Mouse (Mus musculus) embryo, embryonic 10.5 days (tissue): ENCODE data around the gene Pde4b.

ENCODE experiments used
- DNase-seq: peaks from one replicate; pipeline ENCODE4 v3.0.0-alpha.2; 2015; ENCODE audit warnings: low spot score

The Pde4b gene

DNA sequence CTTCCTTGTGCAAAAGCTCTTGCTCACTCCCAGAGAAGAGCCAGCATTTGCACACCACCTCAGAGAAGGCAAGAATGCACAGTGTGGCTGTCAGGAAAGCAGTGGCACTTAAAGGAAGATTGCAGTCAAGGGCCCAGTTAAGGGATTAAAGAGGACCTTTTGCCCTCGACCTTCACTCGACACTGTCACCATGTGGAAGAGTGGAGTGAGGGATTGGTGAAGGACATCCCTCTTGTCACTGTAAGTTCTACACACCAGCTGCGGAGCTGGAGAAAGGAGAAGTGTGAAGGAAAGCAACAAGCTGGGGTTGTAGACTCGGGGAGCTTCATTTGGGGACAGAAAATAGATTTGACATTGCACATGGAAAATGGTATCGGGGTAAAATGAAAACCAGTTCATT, 89.9 kb downstream of the Pde4b start:
- no peak for DNase-seq

DNA sequence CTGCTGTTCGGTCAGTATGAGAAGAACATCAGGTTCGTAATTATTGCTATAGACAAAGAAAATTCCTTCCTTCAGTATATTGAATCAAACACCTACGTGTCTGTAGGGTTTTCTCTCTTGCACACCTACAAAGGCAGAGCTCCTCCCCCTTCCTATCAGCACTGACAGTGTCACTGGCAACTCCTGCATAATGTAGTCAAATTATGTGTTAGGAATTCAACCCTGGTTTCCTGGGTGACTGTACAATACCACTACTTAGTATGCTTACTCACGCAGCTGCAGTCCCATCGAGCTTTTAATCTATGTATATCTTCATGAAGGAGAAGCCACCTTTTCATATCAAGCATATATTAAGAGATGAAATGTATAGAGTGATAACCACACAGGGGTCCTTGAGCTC, 99.5 kb downstream of the Pde4b start:
- DNase-seq, result no peak

DNA sequence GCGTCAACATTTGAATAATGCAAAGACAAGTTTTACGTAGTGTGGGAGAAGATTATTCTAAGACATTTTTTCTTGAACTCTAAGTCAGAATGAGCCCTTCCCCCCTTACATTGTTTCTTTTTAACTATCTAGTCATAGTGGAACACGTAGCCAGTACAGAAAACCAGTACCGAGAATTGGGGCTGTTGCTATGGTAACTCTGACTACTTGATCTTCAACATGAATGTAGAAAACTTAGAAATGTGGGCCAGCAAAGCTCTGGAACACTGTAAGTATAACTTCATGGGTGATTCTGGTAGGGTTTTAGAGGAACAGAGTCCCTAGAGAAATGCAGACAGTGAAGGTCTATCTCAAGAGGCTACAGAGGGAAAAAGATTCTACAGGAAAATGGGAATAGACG, 110.4 kb downstream of the Pde4b start:
- no peak for DNase-seq

DNA sequence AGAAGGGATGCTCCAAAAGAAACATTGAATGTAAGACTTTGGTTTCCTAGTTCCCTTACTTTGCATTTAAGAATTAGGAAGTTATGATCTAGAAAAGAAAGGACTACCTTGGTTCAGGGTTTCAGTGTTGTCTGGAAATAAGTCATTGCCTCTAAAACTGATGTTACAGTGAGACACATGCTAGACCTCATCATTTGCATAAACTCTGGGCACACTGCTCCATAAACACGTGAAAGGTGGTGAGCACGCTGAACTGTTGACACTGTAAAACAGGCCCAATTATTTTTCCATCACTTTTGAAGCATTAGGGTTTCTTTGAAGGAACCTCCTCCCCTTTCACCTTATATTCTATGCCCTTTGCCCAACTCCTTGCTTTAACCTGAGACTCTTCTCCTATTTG, 122.4 kb downstream of the Pde4b start:
- no peak for DNase-seq

DNA sequence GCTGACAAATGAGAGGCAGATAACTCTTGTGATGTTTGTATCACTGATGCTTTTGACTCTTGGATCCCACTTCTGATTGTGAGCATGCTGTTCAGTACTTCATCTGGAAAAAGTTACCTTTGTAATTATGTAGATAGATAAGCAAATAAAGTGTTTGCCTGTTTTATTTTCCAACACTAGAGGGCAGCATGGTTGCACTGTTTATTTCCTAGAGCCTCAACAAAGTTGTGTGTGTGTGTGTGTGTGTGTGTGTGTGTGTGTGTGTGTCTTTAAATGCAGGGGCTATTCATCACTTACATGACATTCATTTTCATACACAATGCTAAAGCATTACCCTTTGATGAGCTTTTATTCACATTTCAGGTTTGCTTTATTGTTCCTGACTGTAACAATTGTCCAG, 139.4 kb downstream of the Pde4b start:
- peak; percentile 77 for DNase-seq

DNA sequence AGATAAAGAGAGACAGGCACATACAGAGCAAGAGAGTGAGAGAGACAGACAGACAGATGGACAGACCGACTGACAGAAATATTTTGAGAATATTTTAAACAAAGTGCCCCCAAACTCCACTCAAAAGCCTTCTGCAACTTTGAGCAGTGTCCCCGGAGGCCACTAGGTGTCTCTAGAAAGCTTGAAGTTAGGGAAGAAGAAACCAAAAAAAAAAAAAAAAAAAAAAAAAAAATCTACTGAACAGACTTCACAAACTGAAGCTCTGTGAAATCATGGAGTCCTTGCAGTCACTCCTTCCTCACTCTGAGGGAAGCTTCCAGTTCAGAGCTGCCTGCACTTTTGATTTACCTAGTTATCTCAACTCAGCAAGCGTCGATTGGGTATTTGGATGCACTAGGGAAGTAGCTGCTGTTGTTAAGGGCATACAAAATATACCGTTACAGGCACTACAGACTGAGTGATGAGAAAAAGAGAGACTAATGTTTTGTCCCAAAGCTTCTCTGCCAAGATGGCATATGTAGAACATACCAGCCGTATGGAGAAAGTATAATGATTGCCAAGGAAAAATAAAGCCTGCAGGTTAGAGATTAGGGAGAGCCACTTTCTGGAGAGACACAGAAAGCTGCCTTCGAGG, 141.7 kb downstream of the Pde4b start:
- peak; percentile 77 for DNase-seq

DNA sequence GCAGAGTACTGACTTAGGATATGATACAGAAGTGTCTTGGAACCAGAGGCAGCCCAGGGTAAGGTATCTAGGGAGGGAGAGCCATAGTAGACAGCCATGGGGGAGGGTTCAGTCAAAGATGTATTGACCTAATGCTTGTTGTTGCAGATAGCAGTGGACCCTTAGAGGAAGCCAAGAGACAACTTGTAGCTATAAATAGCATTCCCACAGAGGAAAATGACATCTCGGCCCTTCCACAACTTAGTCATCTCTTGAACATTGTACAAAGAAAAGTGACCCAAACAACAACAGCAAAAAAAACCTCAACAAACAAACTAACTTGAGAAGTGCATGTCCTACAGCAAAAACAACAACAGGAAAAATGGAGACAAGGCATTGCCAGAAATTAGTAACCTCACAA, 143.6 kb downstream of the Pde4b start:
- no peak for DNase-seq

DNA sequence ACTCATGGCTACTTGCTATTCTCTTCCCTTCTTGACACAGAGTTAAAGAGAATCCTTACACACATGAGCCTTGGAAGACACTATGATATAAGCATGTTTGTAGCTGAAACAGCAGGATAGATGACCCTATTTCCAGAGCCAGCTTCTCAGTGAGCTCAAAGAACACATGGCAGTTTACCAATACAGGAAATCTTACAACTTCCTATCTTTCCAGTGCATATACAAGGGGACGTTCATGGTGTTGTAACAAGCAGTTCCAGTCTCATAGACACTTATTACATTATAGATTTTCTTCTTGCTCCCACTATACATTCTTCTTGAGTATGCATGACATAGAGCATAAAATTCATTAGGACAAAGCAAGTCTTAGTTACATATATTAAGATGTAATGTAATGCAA, 146.3 kb downstream of the Pde4b start:
- DNase-seq, result no peak

DNA sequence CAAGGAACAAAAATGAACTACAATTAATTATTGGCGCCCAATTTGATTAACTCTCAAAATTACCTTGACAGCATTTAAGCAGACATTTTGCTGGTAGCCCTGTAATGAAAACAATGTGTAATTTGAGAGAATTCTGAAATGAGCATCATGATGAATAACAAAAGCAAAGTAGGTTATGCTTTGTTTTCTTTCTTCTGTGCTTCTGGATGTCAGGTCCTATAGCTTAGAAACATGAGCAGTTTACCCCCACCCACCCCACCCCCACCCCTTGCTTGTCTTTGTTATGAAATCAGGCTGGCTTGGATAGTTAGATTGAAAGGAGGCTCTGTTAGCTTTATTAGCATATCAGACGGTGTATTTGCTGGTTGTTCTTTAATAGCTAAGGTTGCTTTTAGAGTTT, 147.8 kb downstream of the Pde4b start:
- no peak for DNase-seq

DNA sequence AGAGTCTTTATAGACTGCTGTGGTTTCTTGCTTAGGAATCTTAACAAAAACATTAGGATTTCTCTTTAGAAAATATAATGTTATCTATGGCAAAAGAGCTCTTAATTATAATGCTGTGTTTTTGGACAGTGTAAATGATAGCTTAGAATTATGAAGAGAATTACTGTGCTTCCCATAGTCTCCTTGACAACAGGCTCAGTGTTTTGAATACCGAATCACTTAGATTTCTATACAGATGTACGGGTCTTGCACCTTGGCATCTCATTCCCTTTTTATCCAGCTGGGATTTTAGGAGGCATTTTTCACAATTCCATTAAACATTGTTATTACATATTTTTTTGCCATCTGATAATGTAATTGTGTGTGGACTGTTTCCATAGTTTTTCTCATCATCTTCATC, 151.8 kb downstream of the Pde4b start:
- DNase-seq, result no peak

DNA sequence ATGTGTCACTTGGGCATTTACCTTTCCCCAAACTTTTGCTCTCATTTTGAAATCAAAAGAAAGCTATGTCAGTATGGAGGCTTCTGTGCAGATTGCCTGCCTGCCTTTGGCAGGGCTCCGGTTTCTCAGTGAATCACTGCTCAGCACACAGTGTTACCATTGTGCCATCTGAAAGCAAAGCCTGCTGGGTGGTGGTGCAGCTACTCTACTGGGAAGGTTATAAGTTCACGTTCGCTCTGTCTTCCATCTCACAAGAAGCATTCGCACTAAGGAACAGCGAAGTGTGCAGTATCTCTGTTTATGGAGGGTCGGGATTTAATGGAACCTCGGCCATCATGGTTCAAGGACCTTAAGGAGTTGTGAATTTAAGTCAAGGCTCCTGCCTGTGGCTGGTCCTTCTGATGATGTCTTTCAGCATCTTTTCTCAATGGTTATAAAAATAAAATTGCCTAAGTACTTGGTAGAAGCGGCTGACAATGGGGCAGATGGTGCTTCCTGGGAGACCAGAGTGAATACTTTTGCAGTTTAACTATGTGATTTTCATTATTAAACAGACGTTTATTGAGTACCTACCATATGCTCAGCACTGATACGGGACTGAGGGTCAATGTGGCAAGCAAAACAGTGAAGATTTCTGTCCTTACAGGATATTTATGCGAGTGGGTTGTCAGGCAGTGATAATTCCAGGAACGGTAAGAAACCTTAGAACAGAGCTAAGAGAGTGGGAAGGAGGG, 152.5 kb downstream of the Pde4b start:
- peak; percentile 35 for DNase-seq

DNA sequence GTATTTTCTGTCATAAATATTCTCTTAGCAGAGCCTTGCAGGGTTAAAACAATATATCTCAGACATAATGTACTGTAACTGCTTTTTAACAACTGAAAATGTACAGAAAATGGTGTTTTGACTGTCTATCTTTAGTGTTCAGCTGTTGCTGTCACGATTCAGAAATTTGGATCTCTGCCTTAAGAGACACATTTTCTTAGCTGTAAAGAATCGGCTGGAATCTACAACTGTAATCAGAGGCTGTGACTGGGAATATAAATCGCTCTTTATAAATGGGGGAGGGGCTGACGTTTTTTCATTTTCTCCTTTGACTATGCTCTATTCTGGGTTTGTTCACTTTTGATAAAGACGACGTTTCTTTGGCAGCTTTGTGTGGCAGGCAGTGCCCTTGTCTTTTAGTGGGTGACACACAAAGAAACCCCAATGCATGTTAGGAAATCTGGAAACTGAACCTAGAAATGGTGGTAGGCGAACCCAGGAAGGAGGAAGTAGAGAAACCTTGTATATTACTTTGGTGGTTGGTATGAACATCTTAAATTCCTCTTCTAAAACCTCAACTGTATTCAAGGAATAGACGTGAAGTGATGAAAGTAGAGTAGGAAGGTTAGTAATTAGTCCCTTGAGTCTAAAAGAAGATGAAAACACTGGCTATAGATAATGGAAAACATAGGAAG, 153.5 kb downstream of the Pde4b start:
- DNase-seq, result no peak

DNA sequence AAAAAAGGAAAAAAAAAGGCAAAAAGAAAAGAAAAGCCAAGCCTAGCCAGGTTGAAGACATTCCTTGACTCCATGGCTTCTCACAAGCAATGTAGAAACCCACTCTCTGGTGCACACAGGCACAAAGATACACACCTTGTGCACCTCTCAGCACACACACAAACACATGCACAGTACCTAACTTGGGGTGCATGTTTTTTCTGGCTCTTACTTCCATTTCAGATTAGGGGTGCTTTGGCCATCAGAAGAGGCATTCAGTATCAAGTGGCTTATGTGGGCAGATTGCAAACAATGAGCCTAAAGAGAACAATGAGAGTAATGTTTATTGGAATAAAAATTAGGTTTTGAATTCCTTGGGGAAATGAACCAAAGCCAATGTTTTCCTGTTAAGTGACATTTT, 166.7 kb downstream of the Pde4b start:
- peak; percentile 14 for DNase-seq

DNA sequence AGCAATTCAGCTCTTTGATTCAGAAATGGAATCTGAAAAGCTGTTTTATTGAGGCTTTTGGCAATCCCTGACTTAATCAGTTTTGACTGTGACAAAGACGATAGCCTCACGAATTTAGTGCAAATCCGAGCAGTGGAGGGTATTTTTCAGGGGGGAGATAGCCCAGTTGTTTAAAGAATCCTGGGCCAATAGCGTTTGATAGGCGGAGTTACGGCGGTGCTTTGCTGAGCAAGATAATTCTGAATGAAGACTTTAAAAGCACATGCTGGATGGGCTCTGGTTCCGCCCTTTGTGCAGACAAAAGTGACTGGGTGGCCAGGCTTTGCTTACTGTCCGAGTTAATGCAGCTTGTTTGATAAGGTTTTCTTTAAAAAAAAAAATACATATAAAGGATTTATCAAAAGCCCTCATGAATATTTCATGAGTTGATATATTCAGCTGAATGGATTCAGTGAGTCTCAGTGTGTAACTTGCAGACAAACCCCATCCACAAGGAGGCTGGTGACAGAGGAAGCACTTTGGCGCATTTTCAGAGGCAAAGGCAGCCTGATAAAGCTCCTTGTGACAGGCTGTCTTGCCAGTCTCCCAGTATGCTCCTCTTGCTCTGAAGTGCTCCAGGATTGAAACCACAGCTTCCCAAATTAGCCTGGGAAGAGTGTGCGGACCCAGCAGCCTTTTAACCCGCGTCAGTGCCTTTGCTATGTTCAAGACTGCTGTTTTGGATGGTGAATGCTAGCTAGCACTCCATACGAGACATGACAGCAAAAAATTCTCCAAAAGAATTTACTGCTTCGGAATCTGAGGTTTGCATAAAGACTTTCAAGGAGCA, 167.3 kb downstream of the Pde4b start:
- DNase-seq, result peak; percentile 79

DNA sequence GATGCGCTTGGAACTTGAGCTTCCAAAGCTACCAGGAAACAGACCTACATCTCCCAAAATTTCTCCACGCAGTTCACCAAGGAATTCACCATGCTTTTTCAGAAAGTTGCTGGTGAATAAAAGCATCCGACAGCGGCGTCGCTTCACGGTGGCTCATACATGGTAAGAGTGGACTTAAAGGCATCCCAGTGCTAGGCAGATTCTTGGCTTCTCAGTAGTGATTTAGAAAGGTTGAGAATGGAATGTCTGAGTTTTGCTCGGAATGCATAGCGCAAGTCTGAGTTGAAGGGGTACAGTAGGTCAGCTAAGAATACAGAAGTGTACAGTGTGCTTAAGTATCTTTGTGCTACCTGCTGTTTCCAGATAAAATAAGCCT, 167.9 kb downstream of the Pde4b start:
- peak; percentile 43 for DNase-seq

DNA sequence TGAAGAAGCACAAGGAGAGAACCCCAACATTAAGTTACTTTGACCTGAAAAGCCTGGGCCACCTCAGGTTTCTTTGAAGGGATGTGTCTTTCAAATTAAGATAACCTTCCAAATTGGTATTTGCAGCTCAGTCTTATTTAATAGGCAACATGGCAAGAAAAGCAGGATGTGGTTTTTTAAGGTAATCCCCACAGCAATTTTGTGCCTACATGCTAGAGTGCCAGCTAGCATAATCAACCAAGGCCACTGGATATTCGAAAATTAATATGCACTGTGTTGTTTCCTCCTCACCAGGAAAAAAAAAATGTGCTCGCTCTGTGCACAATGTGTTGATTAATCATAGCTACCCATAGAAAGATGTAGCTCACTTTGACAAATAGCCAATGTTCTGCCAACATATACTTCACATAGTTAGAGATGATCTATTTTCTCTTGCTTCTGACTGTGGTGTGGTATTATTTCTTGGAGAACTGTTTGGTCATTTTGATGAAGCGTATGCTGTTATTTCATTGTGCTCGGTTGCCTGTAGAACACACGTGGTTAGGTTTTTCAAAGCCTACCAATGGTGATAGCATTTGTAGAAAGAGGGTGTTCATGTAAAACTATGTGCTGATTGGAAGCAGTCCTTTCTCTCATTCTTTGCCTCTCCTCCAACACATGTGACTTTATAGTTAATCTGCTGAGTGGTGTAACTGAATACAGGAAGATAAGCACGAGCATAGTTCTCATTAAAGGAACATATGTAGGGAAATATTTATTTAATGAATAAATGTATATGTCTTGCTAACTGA, 169.0 kb downstream of the Pde4b start:
- no peak for DNase-seq

DNA sequence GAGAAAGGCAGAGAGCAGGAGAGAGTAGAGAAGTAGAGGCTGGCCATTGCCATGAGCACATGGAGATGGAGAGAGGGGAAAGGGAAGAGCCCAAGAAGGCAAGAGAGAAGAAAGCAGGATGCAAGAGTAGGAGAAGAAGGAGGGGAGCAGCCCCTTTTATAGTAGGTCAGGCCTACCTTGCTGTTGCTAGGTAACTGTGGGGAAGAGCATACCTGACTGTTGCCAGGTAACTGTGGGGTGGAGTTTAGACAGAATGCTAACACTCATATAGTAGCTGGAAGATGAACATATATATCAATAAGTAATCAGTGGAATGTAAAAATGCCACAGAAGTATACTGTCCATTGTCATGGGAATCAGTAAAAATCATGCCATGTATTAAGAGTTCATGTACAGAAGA, 172.9 kb downstream of the Pde4b start:
- DNase-seq, result no peak

DNA sequence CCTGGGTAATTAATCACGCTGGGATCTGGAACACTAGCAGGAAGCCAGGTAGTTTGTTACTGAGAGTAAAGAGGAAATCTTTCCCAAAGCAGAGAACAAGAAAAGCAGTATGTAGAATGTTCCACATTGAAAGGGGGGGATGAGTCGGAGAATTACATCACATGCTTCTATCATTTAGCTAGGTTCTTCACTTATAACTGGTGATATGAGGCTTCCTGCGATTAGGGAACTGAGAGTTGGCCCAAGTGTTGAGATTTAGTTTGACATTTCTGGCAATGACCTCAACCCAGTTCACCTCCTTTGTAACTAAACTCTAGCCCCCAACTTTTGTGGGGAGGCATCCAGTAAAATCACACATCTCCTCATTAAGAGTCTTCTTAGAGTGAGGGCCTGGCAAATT, 185.0 kb downstream of the Pde4b start:
- DNase-seq, result no peak

DNA sequence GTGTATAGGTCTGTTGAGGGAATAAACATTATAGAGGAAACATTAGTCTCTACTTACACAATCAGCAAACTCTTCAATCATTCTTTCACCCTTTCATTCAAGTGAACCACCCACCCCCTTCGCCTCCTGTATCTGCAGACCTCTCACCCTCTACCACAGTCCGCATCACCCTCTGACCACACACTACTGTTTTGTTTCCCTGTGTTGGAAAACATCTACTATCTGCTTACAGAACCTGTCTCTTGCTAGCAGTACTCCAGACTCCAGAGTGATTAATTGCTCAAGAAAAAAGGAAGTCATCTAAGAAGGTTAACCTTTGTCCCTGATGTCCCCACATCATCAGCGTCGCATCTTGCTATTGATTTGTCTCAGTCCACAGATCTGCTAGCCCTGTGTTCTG, 185.4 kb downstream of the Pde4b start:
- no peak for DNase-seq

DNA sequence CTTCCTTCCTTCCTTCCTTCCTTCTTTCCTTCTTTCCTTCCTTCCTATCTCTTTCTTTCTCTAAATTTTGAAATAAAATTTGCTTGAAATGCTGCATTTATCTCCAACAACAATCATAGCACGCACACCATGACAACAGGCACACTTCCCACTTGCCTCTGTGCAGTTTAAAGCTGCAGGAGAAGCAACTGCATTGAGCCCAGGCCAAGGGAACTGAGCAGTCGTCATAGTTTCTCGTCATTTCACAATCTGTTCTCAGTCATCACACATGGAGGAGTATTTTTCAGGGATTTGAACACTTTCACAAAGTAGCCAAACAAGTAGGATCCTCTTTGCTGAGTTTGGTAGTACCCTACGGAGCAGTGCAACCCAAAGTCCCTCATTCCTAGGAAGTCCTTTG, 188.4 kb downstream of the Pde4b start:
- DNase-seq, result no peak

DNA sequence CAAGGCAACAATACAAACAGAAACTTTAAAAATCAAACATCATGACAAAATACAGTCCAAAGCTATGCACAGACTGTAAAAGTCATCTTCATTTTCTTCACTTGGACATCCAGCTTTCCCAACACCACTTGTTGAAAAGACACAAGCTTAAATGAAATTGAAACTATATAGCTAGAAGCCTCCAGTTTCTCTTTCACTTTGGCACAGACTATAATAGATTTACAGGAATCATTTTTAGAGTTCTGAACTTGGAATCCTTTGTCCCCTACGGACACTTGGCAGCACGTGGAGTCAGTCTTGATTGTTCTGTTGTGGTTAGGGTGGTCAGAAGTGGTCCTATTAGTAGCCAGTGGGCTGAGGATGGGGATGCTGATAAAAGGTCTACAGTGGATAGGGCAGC, 191.6 kb downstream of the Pde4b start:
- no peak for DNase-seq

DNA sequence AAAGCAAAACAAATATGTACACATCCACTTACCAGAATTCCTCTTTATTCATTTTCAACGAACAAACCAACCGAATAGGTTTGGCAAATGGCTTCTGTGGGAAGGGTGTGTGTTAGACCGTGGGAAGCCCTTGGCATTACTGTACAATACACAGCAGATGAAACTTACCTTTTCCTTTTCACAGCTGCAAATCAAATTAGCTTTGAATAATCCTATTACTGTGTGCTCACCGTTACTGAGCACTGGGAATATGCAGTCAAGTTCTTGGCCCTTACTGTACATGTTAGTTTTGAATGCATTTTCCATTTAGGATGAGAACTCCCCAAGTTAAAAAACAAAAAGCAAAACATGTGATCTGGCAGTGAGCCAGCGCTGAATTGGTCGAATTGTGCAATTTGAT, 199.8 kb downstream of the Pde4b start:
- no peak for DNase-seq
